Mouse (Mus musculus) cerebellum, adult 8-10 months (tissue): ENCODE data around the gene Duoxa2.
"Not testable (repeated sequence)": the region's sequence is repeated elsewhere in the genome, so short reads cannot be mapped to it uniquely, and the experiment has no call there.

Experiments used
- DNase-seq: peaks from one replicate; pipeline ENCODE4 v3.0.0; 2022

Duoxa2 gene

GRCm38 (mm10) chr2:122309647-122310046, 10.9 kb downstream of the Duoxa2 start:
- DNase-seq, result no peak

GRCm38 (mm10) chr2:122311561-122311960, 12.9 kb downstream of the Duoxa2 start:
- DNase-seq, result no peak

DNA sequence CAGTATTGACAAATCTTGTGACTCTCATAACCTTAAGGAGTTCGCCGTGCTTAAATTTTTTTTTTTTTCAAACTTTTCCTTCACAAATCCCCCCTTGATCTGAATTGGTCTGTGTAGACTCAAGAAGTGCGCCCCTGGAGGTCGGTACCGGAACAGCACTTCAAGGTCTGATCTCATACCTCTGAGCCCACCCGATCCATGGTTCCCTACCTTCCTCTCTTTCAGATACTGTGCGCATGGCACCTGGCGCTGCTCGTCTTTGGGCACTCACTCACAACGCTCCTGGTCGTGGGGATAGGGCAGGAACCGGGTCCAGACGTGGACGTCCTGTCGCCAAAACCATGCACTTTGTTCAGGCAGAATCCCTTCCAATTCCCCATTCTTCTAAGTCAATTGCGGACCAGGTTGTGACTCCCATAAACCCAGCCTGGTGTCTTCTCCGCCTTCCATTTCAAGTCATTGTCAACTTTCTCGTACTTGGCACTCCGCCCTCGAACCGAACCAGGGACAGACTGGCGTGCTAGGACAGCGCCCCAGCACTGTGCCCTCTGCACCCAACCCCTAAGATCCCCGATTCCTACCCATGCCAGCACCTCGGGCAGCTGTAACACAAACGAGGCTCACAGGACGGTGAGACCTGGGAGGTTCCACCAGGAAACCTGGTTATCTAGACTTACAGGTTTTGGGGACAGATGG, 14.2 kb downstream of the Duoxa2 start:
- DNase-seq, result peak; percentile 53

GRCm38 (mm10) chr2:122313536-122313935, 14.8 kb downstream of the Duoxa2 start, which contains the start of gene Duoxa1:
Gene Duoxa1, minus strand, starts transcription at chr2:122313730.
- no peak for DNase-seq

GRCm38 (mm10) chr2:122315372-122315771, 16.7 kb downstream of the Duoxa2 start, which contains the start of gene Duox1:
Gene Duox1, plus strand, starts transcription at chr2:122315672.
- no peak for DNase-seq

GRCm38 (mm10) chr2:122317384-122317783, 18.7 kb downstream of the Duoxa2 start:
- no peak for DNase-seq

GRCm38 (mm10) chr2:122323960-122324359, 25.3 kb downstream of the Duoxa2 start:
- no peak for DNase-seq

GRCm38 (mm10) chr2:122324586-122324985, 25.9 kb downstream of the Duoxa2 start:
- DNase-seq, result no peak

DNA sequence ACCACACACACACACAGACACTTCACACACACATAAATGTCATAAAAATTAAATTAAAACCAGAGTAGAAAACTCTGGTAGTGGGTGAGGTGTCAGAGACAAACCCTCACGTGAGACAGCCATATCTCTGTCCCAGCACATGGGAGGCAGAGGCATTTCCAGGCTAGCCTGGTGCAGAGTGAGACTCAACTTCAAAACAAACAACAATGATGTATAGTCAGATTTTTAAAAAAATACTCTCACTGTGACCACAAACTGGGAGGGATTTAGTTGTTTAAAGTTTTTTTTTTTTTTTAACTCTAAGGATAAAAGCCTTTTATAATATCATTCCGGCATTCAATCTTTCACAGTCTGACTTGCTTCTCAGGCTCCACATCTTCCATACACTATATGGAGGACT, 26.7 kb downstream of the Duoxa2 start:
- DNase-seq, result no peak

GRCm38 (mm10) chr2:122327986-122328385, 29.3 kb downstream of the Duoxa2 start:
- no peak for DNase-seq

- DNase-seq, result not testable (repeated sequence)
Observed at GRCm38 (mm10) chr2:122330317-122330716, 31.6 kb downstream of the Duoxa2 start.

DNA sequence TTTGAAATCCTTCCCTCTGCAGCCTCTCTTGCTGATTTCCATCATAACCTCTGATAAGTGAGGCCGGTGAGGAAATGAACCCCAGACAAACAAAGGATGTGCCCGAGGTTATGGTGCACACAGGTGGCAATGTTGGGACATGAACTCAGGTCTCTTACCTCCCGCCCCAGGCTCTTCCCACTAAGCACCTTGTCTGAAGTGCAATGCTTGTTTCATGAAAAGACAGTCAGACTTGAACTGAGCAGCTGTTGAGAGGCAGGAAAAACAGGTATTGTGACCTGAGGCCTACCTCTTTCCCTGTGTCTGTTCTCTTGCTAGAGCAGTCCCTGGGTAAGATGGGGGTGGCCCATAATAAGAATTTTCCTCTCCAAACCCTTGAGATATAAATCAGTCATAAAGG, 33.5 kb downstream of the Duoxa2 start:
- no peak for DNase-seq

GRCm38 (mm10) chr2:122334170-122334569, 35.5 kb downstream of the Duoxa2 start:
- DNase-seq, result no peak

DNA sequence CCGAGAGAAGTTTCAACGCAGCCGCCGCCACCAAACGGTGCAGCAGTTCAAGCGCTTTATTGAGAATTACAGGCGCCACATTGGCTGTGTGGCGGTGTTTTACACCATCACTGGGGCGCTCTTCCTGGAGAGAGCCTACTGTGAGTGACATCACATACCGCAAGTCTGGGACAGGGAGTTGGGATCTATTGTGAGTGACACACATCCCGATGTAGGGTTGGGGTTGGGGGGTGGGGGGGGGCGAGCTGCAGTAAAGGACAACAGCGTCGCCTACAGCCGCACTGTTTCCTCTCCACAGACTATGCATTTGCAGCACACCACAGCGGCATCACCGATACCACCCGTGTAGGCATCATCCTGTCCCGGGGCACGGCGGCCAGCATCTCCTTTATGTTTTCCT, 38.6 kb downstream of the Duoxa2 start:
- no peak for DNase-seq

DNA sequence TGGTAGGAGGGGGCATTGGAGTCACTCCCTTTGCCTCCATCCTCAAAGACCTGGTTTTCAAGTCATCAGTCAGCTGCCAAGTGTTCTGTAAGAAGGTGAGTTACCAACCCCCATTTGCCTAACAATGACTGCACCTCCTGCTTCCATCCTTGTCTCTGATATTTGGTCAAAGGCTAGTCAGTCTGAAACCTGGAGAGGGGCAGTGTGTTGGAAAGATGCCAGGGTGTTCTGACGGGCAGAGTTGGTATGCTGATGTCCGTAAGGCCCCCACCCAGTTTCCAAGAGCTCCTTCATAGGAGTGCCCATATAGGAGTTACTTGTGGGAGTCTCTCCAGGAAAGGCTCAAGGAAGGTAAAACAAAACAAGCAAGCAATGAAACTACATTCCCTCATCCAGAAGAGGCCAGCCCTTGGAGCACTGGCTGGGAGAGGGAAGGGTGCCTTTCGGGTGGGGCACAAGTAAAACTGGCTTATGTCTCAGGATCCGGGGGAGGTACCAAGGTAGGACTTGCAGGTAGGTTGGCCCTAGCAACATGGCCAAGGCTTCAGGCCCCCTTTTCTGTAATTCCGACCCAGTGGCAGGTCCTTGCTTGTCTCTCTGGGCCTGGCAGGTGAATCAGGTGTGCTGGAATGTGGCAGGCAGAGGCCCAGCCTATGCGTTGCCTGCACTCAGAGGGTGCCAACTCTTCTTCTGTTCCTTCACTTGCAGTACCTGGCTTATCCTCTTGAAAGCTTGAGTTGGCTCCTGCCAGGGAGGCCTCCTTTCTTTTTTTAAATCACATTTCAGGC, 46.6 kb downstream of the Duoxa2 start:
- DNase-seq, result peak; percentile 33

GRCm38 (mm10) chr2:122346164-122346563, 47.5 kb downstream of the Duoxa2 start:
- DNase-seq, result peak; percentile 38

- peak; percentile 35 for DNase-seq
Observed at GRCm38 (mm10) chr2:122347257-122347656, 48.6 kb downstream of the Duoxa2 start.

DNA sequence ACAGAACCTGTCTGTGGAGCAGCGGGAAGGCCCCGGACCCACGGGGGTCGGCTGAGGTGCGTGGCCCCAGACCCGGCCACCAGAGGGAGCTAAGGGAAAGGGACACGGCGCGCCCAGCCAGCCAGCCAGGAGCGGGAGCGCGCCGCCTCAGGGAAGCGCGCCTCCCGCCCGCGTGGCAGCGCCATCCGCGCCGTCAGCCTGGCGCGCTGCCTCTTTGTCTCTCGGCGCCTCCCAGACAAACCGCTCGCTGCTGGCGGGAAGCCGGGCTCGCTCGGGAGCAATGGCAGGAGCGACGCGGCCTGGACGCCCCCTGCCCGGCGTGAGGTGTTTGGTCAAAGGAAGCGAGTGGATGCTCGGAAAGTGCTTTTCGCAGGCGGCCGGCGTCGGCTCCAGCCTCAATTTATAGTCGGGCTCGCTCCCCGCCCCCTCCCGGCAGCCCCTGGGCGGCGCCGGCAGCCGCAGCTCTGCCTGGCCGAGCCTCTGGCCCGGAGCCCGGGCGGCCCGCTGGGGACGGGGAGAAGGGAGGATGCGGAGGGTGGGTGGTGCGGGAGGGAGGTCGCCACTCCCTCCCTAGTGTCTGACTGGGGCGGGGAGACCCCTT, 49.9 kb downstream of the Duoxa2 start:
- DNase-seq, result peak; percentile 94

DNA sequence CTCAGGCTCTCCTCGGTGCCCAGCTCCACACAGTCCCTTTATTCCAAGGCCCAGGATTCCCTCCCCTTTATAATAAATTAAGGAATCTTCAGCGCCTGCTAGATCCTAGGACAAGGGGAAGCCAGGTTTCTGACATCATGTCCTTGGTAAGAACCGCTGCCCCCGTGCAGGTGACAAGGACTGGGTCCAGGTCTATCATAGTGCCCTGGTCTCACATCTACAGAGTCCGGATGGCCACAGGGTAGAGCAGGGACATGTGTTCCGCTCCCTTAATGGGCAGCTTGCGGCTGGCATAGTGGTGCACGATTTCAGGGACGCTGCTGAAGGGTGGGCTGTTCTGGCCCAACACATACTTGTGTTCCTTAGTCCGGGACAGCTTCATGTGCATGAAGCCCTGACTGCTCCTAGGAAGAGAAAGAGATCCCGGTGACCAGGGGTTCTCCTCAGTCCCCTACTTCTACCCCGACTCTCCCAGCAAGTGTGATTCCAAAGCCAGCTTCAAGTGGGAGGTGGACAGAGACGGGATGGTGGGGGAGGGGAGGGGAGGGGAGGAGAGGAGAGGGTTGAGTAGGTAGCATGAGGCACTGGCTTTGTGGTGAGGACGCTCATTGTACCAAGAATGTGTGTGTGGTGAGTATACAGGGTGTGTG, 50.6 kb downstream of the Duoxa2 start:
- peak; percentile 64 for DNase-seq

- peak; percentile 48 for DNase-seq
Observed at GRCm38 (mm10) chr2:122351156-122351930, 52.6 kb downstream of the Duoxa2 start.

GRCm38 (mm10) chr2:122351931-122352329, 53.2 kb downstream of the Duoxa2 start:
- peak; percentile 60 for DNase-seq
